ENCODE assay signal across 9 mouse cellular contexts in the genomic region with DNA sequence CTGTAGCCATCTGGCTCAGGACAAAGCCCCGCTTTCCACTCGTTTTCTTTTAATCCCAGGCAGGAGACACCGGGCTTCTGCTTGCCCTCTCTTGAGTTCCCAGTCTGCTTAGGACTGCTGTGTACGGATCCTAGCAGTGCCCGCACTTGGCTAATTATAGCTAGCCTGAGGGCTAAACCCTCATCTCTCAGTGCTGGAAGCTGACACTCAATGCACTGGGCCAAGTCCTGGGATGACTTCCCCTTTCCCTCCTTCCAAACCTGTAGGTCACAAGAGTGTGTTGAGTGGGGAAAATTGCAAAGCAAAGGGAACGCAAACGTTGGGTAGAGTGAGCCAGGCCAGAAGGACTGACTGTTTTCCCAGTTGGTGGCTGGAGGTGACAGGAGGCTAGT. TPM values are rescaled to one million over a fixed set of nuclear protein-coding genes. Genes with fewer than 3 reads are reported as not detected.
A peak's percentile ranks its signal among the peaks of the same experiment; 100 is the strongest.
DNase-seq lines count a peak whose midpoint lies in the region; ATAC-seq and TF ChIP-seq lines count a peak whose summit lies in the region.
"Had no signal": no experiment of that assay in that cellular context is flagged by ENCODE, and none has a peak within 500 bp of the region (broad histone marks: within the 10 kb centered on the region; RNA-seq: fewer than 3 reads in every experiment).

Klhl33 (minus strand) TSS at position 134 of the 392 bp plus-strand sequence.

- H3K9ac ChIP-seq in kidney, embryonic 15.5 days, result peak within 1 kb of the TSS; percentile 43
- H3K9ac ChIP-seq in limb, embryonic 15.5 days, result peak within 1 kb of the TSS; percentile 28; the same call in 1 of the 2 replicates

- DNase-seq in kidney, adult 18-20 months, result no peak
- DNase-seq in embryo, embryonic 11 days, result peak; percentile 9
- DNase-seq in heart, embryonic 10.5 days (ENCODE audit: low spot score), result peak; percentile 76
- DNase-seq in urinary bladder, postnatal 10 days (ENCODE audit: low spot score), result no peak
- no peak for DNase-seq in urinary bladder, postnatal 14 days (ENCODE audit: low spot score)

- peak within 1 kb of the TSS; percentile 49 for H3K4me3 ChIP-seq in kidney, embryonic 15.5 days (replicated peaks)
- peak within 1 kb of the TSS; percentile 62 for H3K4me3 ChIP-seq in heart, embryonic 10.5 days
- H3K4me3 ChIP-seq in limb, embryonic 15.5 days, result peak within 1 kb of the TSS; percentile 35
- H3K4me3 ChIP-seq in olfactory bulb, adult 2 months (ENCODE audit: insufficient read depth, low read depth, low read length), result peak within 1 kb of the TSS; percentile 48

- peaks cover 12% of the 10 kb centered on the region for H3K4me1 ChIP-seq in kidney, embryonic 15.5 days
- H3K4me1 ChIP-seq in heart, embryonic 10.5 days, result peaks cover 14% of the 10 kb centered on the region
- peaks cover 15% of the 10 kb centered on the region for H3K4me1 ChIP-seq in limb, embryonic 15.5 days
- H3K4me1 ChIP-seq in olfactory bulb, adult 2 months (ENCODE audit: control insufficient read depth, insufficient read depth, low read length), result peaks cover 14% of the 10 kb centered on the region

- ATAC-seq in kidney, embryonic 15.5 days (replicated peaks; ENCODE audit: low FRiP score), result no peak
- ATAC-seq in limb, embryonic 15.5 days (ENCODE audit: insufficient number of reproducible peaks, low FRiP score, low TSS enrichment, low read depth), result no peak

- H3K4me2 ChIP-seq in kidney, embryonic 15.5 days, result peak within 1 kb of the TSS; percentile 93
- H3K4me2 ChIP-seq in limb, embryonic 15.5 days, result peak within 1 kb of the TSS; percentile 61

- H3K27me3 ChIP-seq in kidney, embryonic 15.5 days, result peaks cover 21% of the 10 kb centered on the region
- H3K27me3 ChIP-seq in heart, embryonic 10.5 days (ENCODE audit: insufficient read depth, poor library complexity, severe bottlenecking), result peaks cover 39% of the 10 kb centered on the region
- peaks cover 26% of the 10 kb centered on the region for H3K27me3 ChIP-seq in limb, embryonic 15.5 days
- H3K27me3 ChIP-seq: CH12.LX had no signal

- no peak for TF ChIP-seq POLR2A in olfactory bulb, adult 2 months (IDR thresholded peaks at IDR 0.05; ENCODE audit: insufficient read depth, low read depth, low read length)

- no peak within 1 kb of the TSS for H3K27ac ChIP-seq in kidney, embryonic 15.5 days
- H3K27ac ChIP-seq in heart, embryonic 10.5 days, result 0 out of 2 replicates have a peak within 1 kb of the TSS, but pooled peaks have one; percentile 36
- no peak within 1 kb of the TSS for H3K27ac ChIP-seq in limb, embryonic 15.5 days
- peak within 1 kb of the TSS; percentile 6; the same call in 1 of the 2 replicates for H3K27ac ChIP-seq in olfactory bulb, adult 2 months (ENCODE audit: insufficient read depth, low read depth, low read length)

- H3K9me3 ChIP-seq in kidney, embryonic 15.5 days (replicated peaks), result no peaks in the 10 kb centered on the region
- no peaks in the 10 kb centered on the region for H3K9me3 ChIP-seq in heart, embryonic 10.5 days
- H3K9me3 ChIP-seq in limb, embryonic 15.5 days, result no peaks in the 10 kb centered on the region

- no peak for TF ChIP-seq CTCF in olfactory bulb, adult 2 months (IDR thresholded peaks at IDR 0.05; ENCODE audit: insufficient read depth, low read depth, low read length)

- WGBS in kidney, embryonic 15.5 days, result 45% methylated on average over 7 of the region's 7 CpGs
- WGBS in heart, embryonic 10.5 days, result 33% methylated on average over 7 of the region's 7 CpGs
- 26% methylated on average over 7 of the region's 7 CpGs for WGBS in limb, embryonic 15.5 days
- WGBS in olfactory bulb, adult 2 months, result 50% methylated on average over 7 of the region's 7 CpGs

- no peaks in the 10 kb centered on the region for H3K36me3 ChIP-seq in kidney, embryonic 15.5 days
- no peaks in the 10 kb centered on the region for H3K36me3 ChIP-seq in heart, embryonic 10.5 days
- no peaks in the 10 kb centered on the region for H3K36me3 ChIP-seq in limb, embryonic 15.5 days

RNA-seq across cellular contexts. Expression of gene Klhl33, which starts in this region (rescaled TPM):
- polyA plus RNA-seq in kidney, embryonic 15.5 days (2015; fragmentation: Nextera tagmentation; extraction: Ambion mirVana), result 0.19 TPM in 2 replicates
- 0.19 TPM in 1 of 2 replicates, not detected in the other for polyA plus RNA-seq in heart, embryonic 10.5 days (2016; fragmentation: Nextera tagmentation; extraction: Ambion mirVana)
- 0.10 and 0.12 TPM in 2 replicates for polyA plus RNA-seq in limb, embryonic 15.5 days (2015; fragmentation: Nextera tagmentation; extraction: Ambion mirVana)
- not detected in 2 replicates for polyA plus RNA-seq in olfactory bulb, adult 2 months (2012; ENCODE audit: insufficient read depth, insufficient read length, low replicate concordance, missing spikeins)

Comparison
In these comparisons a context has a peak if more than half of its experiments do, and no peak if none do; other contexts are left out.
1. Peak in DNase-seq, H3K4me3 ChIP-seq and H3K27ac ChIP-seq in heart, embryonic 10.5 days; RNA of the gene not detected or under 1 TPM.